9 mouse cellular contexts compared by ENCODE assay signal in genomic region chr5:120953974-120954373, GRCm38 (mm10). TPM values are rescaled to one million over a fixed set of nuclear protein-coding genes. Genes with fewer than 3 reads are reported as not detected.
A peak's percentile ranks its signal among the peaks of the same experiment; 100 is the strongest.
DNase-seq lines count a peak whose midpoint lies in the region; ATAC-seq and TF ChIP-seq lines count a peak whose summit lies in the region.
"Had no signal": no experiment of that assay in that cellular context is flagged by ENCODE, and none has a peak within 500 bp of the region (broad histone marks: within the 10 kb centered on the region; RNA-seq: fewer than 3 reads in every experiment).

No protein-coding gene starts in this region.

- no peaks in the 10 kb centered on the region for H3K4me1 ChIP-seq in kidney, embryonic 16.5 days (ENCODE audit: insufficient read depth, low read length)
- H3K4me1 ChIP-seq in ES-Bruce4 (ENCODE audit: control insufficient read depth, insufficient read depth, low read length): no peaks in the 10 kb centered on the region
- H3K4me1 ChIP-seq in liver, postnatal 0 days (ENCODE audit: insufficient read depth): 0 out of 2 replicates have a peak, but pooled peaks cover 2% of the 10 kb centered on the region
- no peaks in the 10 kb centered on the region for H3K4me1 ChIP-seq in kidney, embryonic 15.5 days

- H3K4me2 ChIP-seq in kidney, embryonic 16.5 days (replicated peaks; ENCODE audit: low read depth, low read length): no peak overlapping the region
- no peak overlapping the region for H3K4me2 ChIP-seq in liver, postnatal 0 days (ENCODE audit: low read depth, low read length)
- no peak overlapping the region for H3K4me2 ChIP-seq in kidney, embryonic 15.5 days

- no peak overlapping the region for H3K27ac ChIP-seq in kidney, embryonic 16.5 days (ENCODE audit: low read length)
- H3K27ac ChIP-seq in ES-Bruce4 (ENCODE audit: insufficient read depth, low read length): no peak overlapping the region
- no peak overlapping the region for H3K27ac ChIP-seq in liver, postnatal 0 days (ENCODE audit: low read depth)
- no peak overlapping the region for H3K27ac ChIP-seq in kidney, embryonic 15.5 days

- ATAC-seq in kidney, embryonic 16.5 days (ENCODE audit: low FRiP score, low TSS enrichment): no peak
- no peak for ATAC-seq in liver, postnatal 0 days
- ATAC-seq in kidney, embryonic 15.5 days (replicated peaks; ENCODE audit: low FRiP score): no peak

- no peak overlapping the region for H3K9ac ChIP-seq in kidney, embryonic 16.5 days (replicated peaks; ENCODE audit: low read length)
- no peak overlapping the region for H3K9ac ChIP-seq in ES-Bruce4 (ENCODE audit: low read depth, poor library complexity, severe bottlenecking)
- no peak overlapping the region for H3K9ac ChIP-seq in liver, postnatal 0 days (replicated peaks)
- no peak overlapping the region for H3K9ac ChIP-seq in kidney, embryonic 15.5 days

- WGBS in kidney, embryonic 16.5 days: 17% methylated on average over 5 of the region's 5 CpGs
- 15% methylated on average over 5 of the region's 5 CpGs for WGBS in liver, postnatal 0 days (ENCODE audit: insufficient replicate concordance)
- WGBS in kidney, embryonic 15.5 days: 18% methylated on average over 5 of the region's 5 CpGs

- DNase-seq in kidney, postnatal 10 days: peak; percentile 16
- DNase-seq in adrenal gland, postnatal 36 days: peak; percentile 34 to 44
- peak; percentile 45 for DNase-seq in embryo, embryonic 11.5 days (ENCODE audit: low read depth, low spot score)
- peak; percentile 59 for DNase-seq in liver, postnatal 0 days
- DNase-seq in thymus, postnatal 4 days: peak; percentile 57

- no peak overlapping the region for H3K4me3 ChIP-seq in kidney, embryonic 16.5 days (ENCODE audit: low read length)
- H3K4me3 ChIP-seq in ES-Bruce4 (ENCODE audit: low read depth, low read length): no peak overlapping the region
- no peak overlapping the region for H3K4me3 ChIP-seq in liver, postnatal 0 days (ENCODE audit: low read depth, low read length)
- H3K4me3 ChIP-seq in kidney, embryonic 15.5 days (replicated peaks): no peak overlapping the region
- H3K4me3 ChIP-seq: erythroblast, embryonic 14.5 days had no signal

- no peaks in the 10 kb centered on the region for H3K27me3 ChIP-seq in kidney, embryonic 16.5 days (ENCODE audit: insufficient read depth, low read length)
- no peaks in the 10 kb centered on the region for H3K27me3 ChIP-seq in ES-Bruce4 (ENCODE audit: control insufficient read depth, insufficient read depth, low read length, poor library complexity, severe bottlenecking)
- no peaks in the 10 kb centered on the region for H3K27me3 ChIP-seq in liver, postnatal 0 days (ENCODE audit: insufficient read depth, low read length)
- H3K27me3 ChIP-seq in kidney, embryonic 15.5 days: no peaks in the 10 kb centered on the region

- no peaks in the 10 kb centered on the region for H3K36me3 ChIP-seq in kidney, embryonic 16.5 days (ENCODE audit: insufficient read depth, low read length)
- H3K36me3 ChIP-seq in ES-Bruce4 (ENCODE audit: control insufficient read depth, insufficient read depth, low read length, poor library complexity, severe bottlenecking): no peaks in the 10 kb centered on the region
- H3K36me3 ChIP-seq in liver, postnatal 0 days (replicated peaks; ENCODE audit: insufficient read depth, low read length): no peaks in the 10 kb centered on the region
- no peaks in the 10 kb centered on the region for H3K36me3 ChIP-seq in kidney, embryonic 15.5 days

- no peaks in the 10 kb centered on the region for H3K9me3 ChIP-seq in kidney, embryonic 16.5 days (ENCODE audit: low read length)
- no peaks in the 10 kb centered on the region for H3K9me3 ChIP-seq in ES-Bruce4 (replicated peaks; ENCODE audit: control insufficient read depth, insufficient read depth, low read length, poor library complexity, severe bottlenecking)
- H3K9me3 ChIP-seq in liver, postnatal 0 days (ENCODE audit: low read length): no peaks in the 10 kb centered on the region
- H3K9me3 ChIP-seq in kidney, embryonic 15.5 days (replicated peaks): no peaks in the 10 kb centered on the region

- TF ChIP-seq CTCF in ES-Bruce4 (IDR thresholded peaks at IDR 0.05; ENCODE audit: low read depth, low read length): peak; percentile 91
- peak; percentile 81 for TF ChIP-seq CTCF in liver, postnatal 0 days (IDR thresholded peaks at IDR 0.05; ENCODE audit: low read depth)

- TF ChIP-seq EP300 in ES-Bruce4 (IDR thresholded peaks at IDR 0.05; ENCODE audit: insufficient read depth, low read depth, low read length): no peak
- TF ChIP-seq EP300 in liver, postnatal 0 days (IDR thresholded peaks at IDR 0.05; ENCODE audit: low read depth): no peak

- no peak for TF ChIP-seq POLR2A in ES-Bruce4 (IDR thresholded peaks at IDR 0.05; ENCODE audit: insufficient read depth, low read length)

RNA-seq across cellular contexts. Expression of gene Oas1d, which starts 39.6 kb away (rescaled TPM):
- not detected in 2 replicates for polyA plus RNA-seq in kidney, embryonic 16.5 days (2015; fragmentation: Nextera tagmentation; extraction: Ambion mirVana)
- 0.35 and 0.45 TPM in 2 replicates for polyA plus RNA-seq in ES-Bruce4 (2011; ENCODE audit: insufficient read depth, insufficient read length, low read depth, missing spikeins)
- total RNA-seq in adrenal gland, postnatal 36 days (2021): not detected
- not detected in 2 replicates for polyA plus RNA-seq in liver, postnatal 0 days (2015; fragmentation: Nextera tagmentation; extraction: Ambion mirVana)
- not detected in 2 replicates for polyA plus RNA-seq in kidney, embryonic 15.5 days (2015; fragmentation: Nextera tagmentation; extraction: Ambion mirVana)
- polyA plus RNA-seq: erythroblast, embryonic 14.5 days had no signal

RNA-seq across cellular contexts. Expression of gene Oas1a, which starts 46.7 kb away (rescaled TPM):
- 1.8 and 2.3 TPM in 2 replicates for polyA plus RNA-seq in kidney, embryonic 16.5 days (2015; fragmentation: Nextera tagmentation; extraction: Ambion mirVana)
- polyA plus RNA-seq in ES-Bruce4 (2011; ENCODE audit: insufficient read depth, insufficient read length, low read depth, missing spikeins): 2.3 TPM in 1 of 2 replicates, not detected in the other
- total RNA-seq in adrenal gland, postnatal 36 days (2021): 1 to 10 TPM; 3.2 to 3.7 TPM
- polyA plus RNA-seq in liver, postnatal 0 days (2015; fragmentation: Nextera tagmentation; extraction: Ambion mirVana): 5.8 and 6.9 TPM in 2 replicates
- polyA plus RNA-seq in kidney, embryonic 15.5 days (2015; fragmentation: Nextera tagmentation; extraction: Ambion mirVana): 2.4 and 2.6 TPM in 2 replicates
- polyA plus RNA-seq: erythroblast, embryonic 14.5 days had no signal

RNA-seq across cellular contexts. Expression of gene Rph3a, which starts 55.9 kb away (rescaled TPM):
- polyA plus RNA-seq in kidney, embryonic 16.5 days (2015; fragmentation: Nextera tagmentation; extraction: Ambion mirVana): 0.05 and 0.08 TPM in 2 replicates
- not detected in 2 replicates for polyA plus RNA-seq in ES-Bruce4 (2011; ENCODE audit: insufficient read depth, insufficient read length, low read depth, missing spikeins)
- 1 to 10 TPM; 2.3 to 3.2 TPM for total RNA-seq in adrenal gland, postnatal 36 days (2021)
- 0.02 and 0.06 TPM in 2 replicates for polyA plus RNA-seq in liver, postnatal 0 days (2015; fragmentation: Nextera tagmentation; extraction: Ambion mirVana)
- polyA plus RNA-seq in kidney, embryonic 15.5 days (2015; fragmentation: Nextera tagmentation; extraction: Ambion mirVana): 0.14 and 0.18 TPM in 2 replicates
- polyA plus RNA-seq: erythroblast, embryonic 14.5 days had no signal
